Mouse (Mus musculus): ENCODE results near the gene Rela. TPM values are rescaled to one million over a fixed set of nuclear protein-coding genes. Genes with fewer than 3 reads are reported as not detected.
A peak's percentile ranks its signal among the peaks of the same experiment; 100 is the strongest.

Gene Rela
- polyA plus RNA-seq, 1 experiment = 59.9 TPM

- DNase-seq = no peak
- no peaks in the 10 kb centered on the region for H3K27me3 ChIP-seq (replicated peaks; ENCODE audit: control insufficient read depth, insufficient read depth, low read length)
- 90% methylated on average over 15 of the region's 15 CpGs for WGBS
- H3K27ac ChIP-seq (ENCODE audit: insufficient read depth, low read depth, low read length) = no peak overlapping the region
- H3K4me3 ChIP-seq (ENCODE audit: insufficient read depth, low read depth, low read length) = no peak overlapping the region
- TF ChIP-seq CTCF (conservative IDR thresholded peaks at IDR 0.05; ENCODE audit: insufficient read depth, insufficient read length, low read depth, low read length) (no peak), POLR2A (IDR thresholded peaks at IDR 0.05; ENCODE audit: low read depth, low read length) (no peak)
- H3K4me1 ChIP-seq (ENCODE audit: control insufficient read depth, insufficient read depth, low read length) = peaks cover 7% of the 10 kb centered on the region; the same call in 1 of the 2 replicates
- H3K36me3 ChIP-seq (ENCODE audit: control insufficient read depth, insufficient read depth, low read length) = no peaks in the 10 kb centered on the region; the same call in 1 of the 2 replicates
Observed at GRCm38 (mm10) chr19:5665465-5665864, 28.2 kb downstream of the Rela start.

GRCm38 (mm10) chr19:5666386-5666785, 29.1 kb downstream of the Rela start:
- WGBS = 88% methylated on average over 18 of the region's 18 CpGs
- TF ChIP-seq POLR2A (IDR thresholded peaks at IDR 0.05; ENCODE audit: low read depth, low read length) = no peak
- no peak for TF ChIP-seq CTCF (conservative IDR thresholded peaks at IDR 0.05; ENCODE audit: insufficient read depth, insufficient read length, low read depth, low read length)
- H3K36me3 ChIP-seq (ENCODE audit: control insufficient read depth, insufficient read depth, low read length) = no peaks in the 10 kb centered on the region; the same call in 1 of the 2 replicates
- DNase-seq = no peak
- H3K4me1 ChIP-seq (ENCODE audit: control insufficient read depth, insufficient read depth, low read length) = peaks cover 7% of the 10 kb centered on the region; the same call in 1 of the 2 replicates
- no peak overlapping the region for H3K4me3 ChIP-seq (ENCODE audit: insufficient read depth, low read depth, low read length)
- no peak overlapping the region for H3K27ac ChIP-seq (ENCODE audit: insufficient read depth, low read depth, low read length)
- H3K27me3 ChIP-seq (replicated peaks; ENCODE audit: control insufficient read depth, insufficient read depth, low read length) = no peaks in the 10 kb centered on the region

- WGBS = 82% methylated on average over 4 of the region's 4 CpGs
- TF ChIP-seq POLR2A (IDR thresholded peaks at IDR 0.05; ENCODE audit: low read depth, low read length) (no peak), CTCF (conservative IDR thresholded peaks at IDR 0.05; ENCODE audit: insufficient read depth, insufficient read length, low read depth, low read length) (no peak)
- Histone ChIP-seq H3K27me3 (replicated peaks; ENCODE audit: control insufficient read depth, insufficient read depth, low read length) (no peaks in the 10 kb centered on the region), H3K36me3 (ENCODE audit: control insufficient read depth, insufficient read depth, low read length) (no peaks in the 10 kb centered on the region; the same call in 1 of the 2 replicates), H3K4me3 (ENCODE audit: insufficient read depth, low read depth, low read length) (no peak overlapping the region), H3K4me1 (ENCODE audit: control insufficient read depth, insufficient read depth, low read length) (peaks cover 3% of the 10 kb centered on the region; the same call in 1 of the 2 replicates), H3K27ac (ENCODE audit: insufficient read depth, low read depth, low read length) (no peak overlapping the region)
- no peak for DNase-seq
Observed at GRCm38 (mm10) chr19:5668372-5668771, 31.1 kb downstream of the Rela start.

DNA sequence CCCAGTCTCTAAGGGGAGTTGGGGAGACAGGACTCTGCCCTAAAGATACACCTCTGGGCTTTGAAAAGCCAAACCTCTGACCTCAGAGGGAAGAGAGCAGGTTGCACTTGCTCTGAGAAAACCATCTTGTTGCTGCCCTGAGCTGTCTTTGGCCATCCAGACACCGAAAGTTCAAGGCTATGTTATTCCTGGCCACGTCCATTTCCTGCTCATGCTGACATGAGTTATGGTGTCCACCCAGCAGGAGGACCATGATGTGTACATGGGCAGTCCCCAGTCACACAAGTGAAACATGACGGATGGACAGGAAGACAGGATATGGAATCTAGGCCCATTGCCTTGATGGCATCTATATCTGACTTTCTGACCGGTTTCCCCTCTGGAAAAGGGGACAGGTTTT, 43.1 kb downstream of the Rela start:
- no peak overlapping the region for H3K4me3 ChIP-seq (ENCODE audit: insufficient read depth, low read depth, low read length)
- 49% methylated on average over 4 of the region's 4 CpGs for WGBS
- H3K36me3 ChIP-seq (ENCODE audit: control insufficient read depth, insufficient read depth, low read length) = peaks cover under 1% of the 10 kb centered on the region
- TF ChIP-seq CTCF (conservative IDR thresholded peaks at IDR 0.05; ENCODE audit: insufficient read depth, insufficient read length, low read depth, low read length) = no peak
- no peak for TF ChIP-seq POLR2A (IDR thresholded peaks at IDR 0.05; ENCODE audit: low read depth, low read length)
- no peak overlapping the region for H3K27ac ChIP-seq (ENCODE audit: insufficient read depth, low read depth, low read length)
- DNase-seq = peak; percentile 70
- H3K27me3 ChIP-seq (replicated peaks; ENCODE audit: control insufficient read depth, insufficient read depth, low read length) = no peaks in the 10 kb centered on the region
- H3K4me1 ChIP-seq (ENCODE audit: control insufficient read depth, insufficient read depth, low read length) = no peaks in the 10 kb centered on the region

GRCm38 (mm10) chr19:5684236-5684635, 47.0 kb downstream of the Rela start:
- no peaks in the 10 kb centered on the region for H3K27me3 ChIP-seq (replicated peaks; ENCODE audit: control insufficient read depth, insufficient read depth, low read length)
- peaks cover 2% of the 10 kb centered on the region; the same call in 1 of the 2 replicates for H3K36me3 ChIP-seq (ENCODE audit: control insufficient read depth, insufficient read depth, low read length)
- no peak overlapping the region for H3K4me3 ChIP-seq (ENCODE audit: insufficient read depth, low read depth, low read length)
- 76% methylated on average over 12 of the region's 12 CpGs for WGBS
- H3K27ac ChIP-seq (ENCODE audit: insufficient read depth, low read depth, low read length) = no peak overlapping the region
- no peaks in the 10 kb centered on the region; the same call in 1 of the 2 replicates for H3K4me1 ChIP-seq (ENCODE audit: control insufficient read depth, insufficient read depth, low read length)
- DNase-seq = peak; percentile 42
- TF ChIP-seq CTCF (conservative IDR thresholded peaks at IDR 0.05; ENCODE audit: insufficient read depth, insufficient read length, low read depth, low read length) (no peak), POLR2A (IDR thresholded peaks at IDR 0.05; ENCODE audit: low read depth, low read length) (no peak)

DNA sequence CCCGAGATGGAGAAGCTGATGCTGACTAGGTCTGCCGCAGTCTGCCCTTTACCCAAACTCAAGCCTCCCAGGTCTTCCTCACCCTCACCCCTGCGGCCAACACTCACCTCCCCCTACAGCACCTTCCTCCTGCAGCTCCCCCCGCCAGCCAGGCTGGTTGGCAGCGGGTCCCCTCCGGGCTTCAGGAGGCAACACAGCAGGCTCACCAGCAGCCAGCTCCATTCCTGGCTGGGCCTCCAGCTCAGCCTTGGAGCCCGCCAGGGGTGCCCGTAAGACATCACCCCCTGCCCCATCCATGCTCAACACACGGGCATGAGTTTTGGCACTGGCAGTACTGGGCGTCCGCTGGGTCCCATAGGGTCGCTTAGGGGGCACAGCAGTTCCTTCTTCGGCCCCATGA, 47.7 kb downstream of the Rela start:
- 90% methylated on average over 13 of the region's 13 CpGs for WGBS
- TF ChIP-seq CTCF (conservative IDR thresholded peaks at IDR 0.05; ENCODE audit: insufficient read depth, insufficient read length, low read depth, low read length) (no peak), POLR2A (IDR thresholded peaks at IDR 0.05; ENCODE audit: low read depth, low read length) (no peak)
- H3K27ac ChIP-seq (ENCODE audit: insufficient read depth, low read depth, low read length) = no peak overlapping the region
- H3K36me3 ChIP-seq (ENCODE audit: control insufficient read depth, insufficient read depth, low read length) = peaks cover 2% of the 10 kb centered on the region; the same call in 1 of the 2 replicates
- H3K4me3 ChIP-seq (ENCODE audit: insufficient read depth, low read depth, low read length) = no peak overlapping the region
- H3K4me1 ChIP-seq (ENCODE audit: control insufficient read depth, insufficient read depth, low read length) = no peaks in the 10 kb centered on the region; the same call in 1 of the 2 replicates
- DNase-seq = no peak
- H3K27me3 ChIP-seq (replicated peaks; ENCODE audit: control insufficient read depth, insufficient read depth, low read length) = no peaks in the 10 kb centered on the region

DNA sequence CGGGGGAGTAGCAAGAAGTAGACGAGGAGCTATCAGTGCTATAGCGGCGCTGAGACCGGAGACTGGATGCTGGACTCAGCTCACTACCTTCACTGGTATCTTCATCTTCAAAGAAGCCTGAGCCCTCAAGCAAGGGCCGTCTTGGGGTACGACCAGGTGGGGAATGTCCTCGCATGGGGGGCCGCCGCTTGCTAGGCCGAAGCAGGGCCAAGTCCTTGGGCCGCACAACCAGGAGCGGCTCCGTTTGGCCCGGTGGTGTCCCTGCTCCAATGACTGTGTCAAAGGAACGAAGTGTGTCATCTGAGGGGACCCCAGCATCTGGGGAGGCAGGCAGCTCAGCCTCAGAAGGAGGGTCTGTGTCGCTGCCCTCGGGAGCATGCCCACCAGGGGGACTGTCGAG, 48.1 kb downstream of the Rela start:
- Histone ChIP-seq H3K4me1 (ENCODE audit: control insufficient read depth, insufficient read depth, low read length) (peaks cover under 1% of the 10 kb centered on the region), H3K27me3 (replicated peaks; ENCODE audit: control insufficient read depth, insufficient read depth, low read length) (no peaks in the 10 kb centered on the region), H3K36me3 (ENCODE audit: control insufficient read depth, insufficient read depth, low read length) (peaks cover 2% of the 10 kb centered on the region; the same call in 1 of the 2 replicates), H3K27ac (ENCODE audit: insufficient read depth, low read depth, low read length) (no peak overlapping the region), H3K4me3 (ENCODE audit: insufficient read depth, low read depth, low read length) (no peak overlapping the region)
- TF ChIP-seq POLR2A (IDR thresholded peaks at IDR 0.05; ENCODE audit: low read depth, low read length) (no peak), CTCF (conservative IDR thresholded peaks at IDR 0.05; ENCODE audit: insufficient read depth, insufficient read length, low read depth, low read length) (no peak)
- DNase-seq = no peak
- 95% methylated on average over 19 of the region's 19 CpGs for WGBS
